Mouse (Mus musculus) midbrain, embryonic 14.5 days (tissue): Measurements from ENCODE around the gene Bicra. TPM values are rescaled to one million over a fixed set of nuclear protein-coding genes. Genes with fewer than 3 reads are reported as not detected.

Experiments
- ATAC-seq: fragments of 200-750 bp; cut with Nextera tagmentation; 2 replicates; pipeline ENCODE4 v1.8.0; 2017; ENCODE audit warnings: moderate number of reproducible peaks, moderate library complexity; ENCODE audit not compliant: low FRiP score, low TSS enrichment
- DNase-seq: peaks from one replicate; pipeline ENCODE4 v3.0.0-alpha.2; 2015
- H3K27ac ChIP-seq: fragments of 300-500 bp; sonication (generic); replicated peaks from 2 replicates; pipeline ENCODE4 v1.5.1; 2014; ENCODE audit warnings: mild to moderate bottlenecking, low read depth, low read length, moderate library complexity
- H3K27me3 ChIP-seq: fragments of 300-500 bp; sonication (generic); 2 replicates; pipeline ENCODE4 v1.6.1; 2014; ENCODE audit warnings: low read length, control low read depth, mixed read lengths; ENCODE audit not compliant: control insufficient read depth, insufficient read depth
- H3K36me3 ChIP-seq: fragments of 300-500 bp; sonication (generic); 2 replicates; pipeline ENCODE4 v1.6.1; 2014; ENCODE audit warnings: low read length, control low read depth; ENCODE audit not compliant: control insufficient read depth, insufficient read depth
- H3K4me1 ChIP-seq: fragments of 300-500 bp; sonication (generic); 2 replicates; pipeline ENCODE4 v1.6.1; 2014; ENCODE audit warnings: mild to moderate bottlenecking, antibody characterized with exemption, low read length, control low read depth; ENCODE audit not compliant: control insufficient read depth, insufficient read depth
- H3K4me2 ChIP-seq: fragments of 300-500 bp; sonication (generic); 2 replicates; pipeline ENCODE4 v1.6.1; 2014; ENCODE audit warnings: mild to moderate bottlenecking, low read length, moderate library complexity
- H3K4me3 ChIP-seq: fragments of 300-500 bp; sonication (generic); replicated peaks from 2 replicates; pipeline ENCODE4 v1.5.1; 2014; ENCODE audit warnings: low read depth, low read length
- H3K9ac ChIP-seq: fragments of 300-500 bp; sonication (generic); replicated peaks from 2 replicates; pipeline ENCODE4 v1.6.1; 2014; ENCODE audit warnings: mild to moderate bottlenecking, low read length, moderate library complexity
- H3K9me3 ChIP-seq: fragments of 300-500 bp; sonication (generic); 2 replicates; pipeline ENCODE4 v1.6.1; 2016; ENCODE audit warnings: low read length, control low read depth, mixed read lengths; ENCODE audit not compliant: control insufficient read depth
- WGBS: fragments of 180-500 bp; shearing (Covaris S2); extraction: QIAGEN DNeasy Blood & Tissue Kit; methylation state at CpG from one replicate; pipeline ENCODE4 v1.1.7; 2014; 5-methylcytosine and 5-hydroxymethylcytosine counted together
- polyA plus RNA-seq: library from polyadenylated mRNA; unstranded; fragments of >200 nt; fragmentation: Nextera tagmentation; extraction: Ambion mirVana; gene quantifications from 2 replicates; pipeline ENCODE4 v1.2.1, GENCODE M21; 2014

Bicra gene
- polyA plus RNA-seq, 1 experiment from 2014 or later, result 9.0 TPM

DNA sequence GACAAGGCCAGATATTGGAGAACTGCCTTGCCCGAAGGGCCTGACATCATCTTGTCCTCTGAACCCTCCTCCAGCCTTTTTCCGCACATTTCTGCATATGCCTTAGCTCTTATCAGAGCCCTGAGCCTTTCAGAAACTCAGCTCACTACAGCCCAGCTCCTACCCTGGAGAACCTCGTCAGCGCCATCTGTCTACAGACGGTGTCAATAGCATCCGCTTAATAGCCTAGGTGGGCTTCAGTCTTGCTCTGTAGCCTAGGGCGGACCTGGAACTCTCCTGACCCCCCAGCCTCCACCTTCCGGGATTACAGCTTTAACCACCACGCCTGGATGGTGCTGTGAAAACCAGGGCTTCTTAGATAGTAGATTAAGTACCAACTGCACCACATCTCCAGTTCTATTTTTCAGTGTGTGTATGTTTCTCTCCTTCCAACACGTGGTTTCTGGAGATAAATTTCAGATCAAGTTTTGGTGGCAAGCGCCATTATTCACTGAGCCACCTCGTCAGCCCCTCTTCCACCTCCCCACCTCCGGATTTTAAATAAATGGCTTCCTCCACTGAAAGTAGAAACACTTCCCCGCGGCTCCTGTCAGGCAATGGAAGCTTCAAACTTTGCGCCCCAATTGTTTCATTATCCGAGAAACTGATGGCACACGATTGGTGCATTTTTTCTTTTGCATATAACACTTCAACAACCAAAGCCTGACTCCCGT, 4.3 kb upstream of the Bicra start:
- H3K27me3 ChIP-seq, result no peaks in the 10 kb centered on the region
- peak overlapping the region; percentile 56; the same call in 1 of the 2 replicates for H3K27ac ChIP-seq
- peak overlapping the region; percentile 37; the same call in 1 of the 2 replicates for H3K9ac ChIP-seq
- DNase-seq (peak; percentile 81), ATAC-seq (no peak)
- H3K4me2 ChIP-seq, result peak overlapping the region; percentile 65
- peaks cover 20% of the 10 kb centered on the region for H3K4me1 ChIP-seq
- WGBS, result 7% methylated on average over 19 of the region's 19 CpGs
- no peaks in the 10 kb centered on the region for H3K9me3 ChIP-seq
- no peaks in the 10 kb centered on the region for H3K36me3 ChIP-seq
- H3K4me3 ChIP-seq, result peak overlapping the region; percentile 43

DNA sequence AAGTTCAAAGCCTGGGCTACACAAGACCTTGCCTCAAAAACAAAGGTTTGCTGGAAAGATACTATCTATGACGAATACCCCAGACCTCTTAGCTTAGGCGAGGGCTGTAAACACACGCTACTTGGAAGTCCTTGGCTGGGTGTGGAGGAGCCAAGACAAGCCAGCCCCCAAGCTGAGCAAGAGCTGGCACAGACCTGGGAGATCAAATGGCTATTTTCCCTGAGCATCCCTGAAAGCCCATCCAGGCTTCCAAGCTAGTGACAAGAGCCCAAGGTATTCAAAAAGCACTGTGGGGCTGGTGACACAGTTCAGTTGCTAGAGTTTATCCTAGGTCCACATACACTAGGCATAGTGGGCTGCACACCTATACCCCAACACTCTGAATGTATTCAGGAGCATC, 2.9 kb upstream of the Bicra start:
- Histone ChIP-seq H3K36me3 (no peaks in the 10 kb centered on the region), H3K4me3 (no peak overlapping the region), H3K4me1 (peaks cover 25% of the 10 kb centered on the region), H3K9me3 (no peaks in the 10 kb centered on the region), H3K27ac (no peak overlapping the region), H3K27me3 (no peaks in the 10 kb centered on the region), H3K9ac (no peak overlapping the region), H3K4me2 (no peak overlapping the region)
- ATAC-seq (no peak), DNase-seq (no peak)
- WGBS, result 93% methylated on average over 3 of the region's 3 CpGs

DNA sequence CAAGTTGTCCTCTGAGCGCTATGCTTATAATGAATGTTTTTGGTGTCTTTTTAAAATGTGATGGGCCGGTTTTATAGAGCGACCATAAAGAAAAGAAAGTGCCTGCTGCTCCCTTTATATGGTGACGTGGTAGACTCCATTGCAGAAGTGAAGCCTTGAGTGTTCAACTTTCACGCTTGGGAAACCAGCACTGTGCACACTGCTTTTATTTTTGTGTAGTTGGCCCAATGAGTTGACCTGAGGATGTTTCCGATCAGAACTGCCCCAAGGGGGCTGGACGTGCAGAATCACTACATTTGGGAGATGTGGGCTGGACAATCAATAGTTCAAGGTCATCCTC, 1.8 kb upstream of the Bicra start:
- H3K4me1 ChIP-seq, result peaks cover 35% of the 10 kb centered on the region

DNA sequence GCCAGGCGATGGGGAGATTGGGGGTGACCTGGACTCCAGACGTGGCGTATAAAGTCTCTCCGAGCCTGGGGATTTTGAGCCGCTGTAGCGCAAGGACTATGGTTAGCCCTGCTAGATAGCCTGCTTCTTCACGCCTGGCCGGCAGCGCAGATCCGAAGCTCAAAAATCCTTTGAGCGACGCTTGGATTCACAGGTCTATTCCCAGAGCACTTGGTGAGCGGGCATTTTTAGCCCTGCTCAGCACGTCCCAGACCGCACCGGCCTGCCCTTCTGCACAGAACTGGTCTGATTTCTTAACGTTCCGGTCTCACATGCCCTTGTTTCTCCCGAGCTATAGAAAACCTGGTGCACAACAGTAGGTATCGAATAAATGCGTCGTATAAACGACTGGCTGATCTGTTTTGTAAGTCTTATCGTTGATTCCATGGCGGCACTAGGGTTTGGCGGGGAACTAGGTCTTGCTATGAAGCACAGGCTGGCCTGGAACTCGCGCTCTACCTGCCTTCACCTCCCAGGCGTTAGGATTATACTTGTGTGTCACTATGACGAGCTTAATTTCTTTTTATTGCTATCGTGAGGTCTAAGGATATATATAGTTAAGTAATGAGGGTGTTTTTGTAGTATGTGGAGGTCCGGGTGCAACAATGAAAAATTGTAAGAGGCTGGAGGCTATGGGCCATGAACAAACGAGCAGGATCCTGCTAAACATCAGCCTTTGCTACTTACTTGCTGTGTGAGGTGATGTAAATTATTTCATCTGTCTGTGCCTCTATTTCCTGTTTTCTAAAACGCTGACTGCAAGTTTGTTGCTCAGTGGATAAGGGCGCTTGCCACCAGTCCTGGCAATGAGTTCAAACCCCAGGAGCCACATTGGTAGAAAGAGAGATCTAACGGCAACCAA, 1.2 kb upstream of the Bicra start:
- Histone ChIP-seq H3K27me3 (no peaks in the 10 kb centered on the region), H3K4me2 (peak overlapping the region; percentile 76), H3K9me3 (no peaks in the 10 kb centered on the region), H3K4me3 (peak overlapping the region; percentile 86), H3K36me3 (no peaks in the 10 kb centered on the region), H3K4me1 (peaks cover 41% of the 10 kb centered on the region), H3K9ac (peak overlapping the region; percentile 76), H3K27ac (peak overlapping the region; percentile 99)
- DNase-seq, result peak; percentile 62
- no peak; the same call in 1 of the 2 replicates for ATAC-seq
- WGBS, result 10% methylated on average over 36 of the region's 36 CpGs

More for the DNA sequence above, 1.8 kb upstream of the Bicra start:
- no peaks in the 10 kb centered on the region for H3K36me3 ChIP-seq
- 80% methylated on average over 7 of the region's 7 CpGs for WGBS
- DNase-seq (no peak), ATAC-seq (no peak)
- peak overlapping the region; percentile 76 for H3K4me2 ChIP-seq
- 0 out of 2 replicates have a peak overlapping the region, but pooled peaks have one; percentile 76 for H3K9ac ChIP-seq
- peak overlapping the region; percentile 86 for H3K4me3 ChIP-seq
- H3K27ac ChIP-seq, result no peak overlapping the region
- no peaks in the 10 kb centered on the region for H3K27me3 ChIP-seq
- H3K9me3 ChIP-seq, result no peaks in the 10 kb centered on the region

DNA sequence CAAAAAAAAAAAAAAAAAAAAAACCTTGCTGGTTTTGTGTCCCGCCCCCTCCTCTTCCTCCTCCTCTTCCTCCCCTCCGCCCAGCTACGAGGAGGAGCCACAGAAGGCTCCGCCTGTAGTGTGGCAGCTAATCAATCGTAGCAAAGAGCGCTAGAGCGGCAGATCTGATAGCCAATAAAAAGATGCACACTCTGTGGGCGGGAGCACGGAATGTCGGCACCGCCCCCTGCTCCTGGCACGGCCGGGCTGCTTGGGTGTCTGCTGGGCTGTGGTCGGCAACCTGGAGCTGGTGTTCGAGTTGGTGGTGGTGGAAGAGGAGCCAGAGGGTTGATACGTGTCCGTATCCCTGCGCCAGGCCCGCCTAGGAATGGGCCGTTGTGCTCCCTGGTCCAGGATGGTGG, 443 bp upstream of the Bicra start:
- H3K27ac ChIP-seq, result peak overlapping the region; percentile 99
- peaks cover 43% of the 10 kb centered on the region for H3K4me1 ChIP-seq
- H3K9ac ChIP-seq, result peak overlapping the region; percentile 99
- DNase-seq (peak; percentile 98), ATAC-seq (peak; percentile 85)
- peak overlapping the region; percentile 76 for H3K4me2 ChIP-seq
- no peaks in the 10 kb centered on the region for H3K27me3 ChIP-seq
- peak overlapping the region; percentile 86 for H3K4me3 ChIP-seq
- H3K9me3 ChIP-seq, result no peaks in the 10 kb centered on the region
- H3K36me3 ChIP-seq, result no peaks in the 10 kb centered on the region
- WGBS, result 0% methylated on average over 20 of the region's 20 CpGs

DNA sequence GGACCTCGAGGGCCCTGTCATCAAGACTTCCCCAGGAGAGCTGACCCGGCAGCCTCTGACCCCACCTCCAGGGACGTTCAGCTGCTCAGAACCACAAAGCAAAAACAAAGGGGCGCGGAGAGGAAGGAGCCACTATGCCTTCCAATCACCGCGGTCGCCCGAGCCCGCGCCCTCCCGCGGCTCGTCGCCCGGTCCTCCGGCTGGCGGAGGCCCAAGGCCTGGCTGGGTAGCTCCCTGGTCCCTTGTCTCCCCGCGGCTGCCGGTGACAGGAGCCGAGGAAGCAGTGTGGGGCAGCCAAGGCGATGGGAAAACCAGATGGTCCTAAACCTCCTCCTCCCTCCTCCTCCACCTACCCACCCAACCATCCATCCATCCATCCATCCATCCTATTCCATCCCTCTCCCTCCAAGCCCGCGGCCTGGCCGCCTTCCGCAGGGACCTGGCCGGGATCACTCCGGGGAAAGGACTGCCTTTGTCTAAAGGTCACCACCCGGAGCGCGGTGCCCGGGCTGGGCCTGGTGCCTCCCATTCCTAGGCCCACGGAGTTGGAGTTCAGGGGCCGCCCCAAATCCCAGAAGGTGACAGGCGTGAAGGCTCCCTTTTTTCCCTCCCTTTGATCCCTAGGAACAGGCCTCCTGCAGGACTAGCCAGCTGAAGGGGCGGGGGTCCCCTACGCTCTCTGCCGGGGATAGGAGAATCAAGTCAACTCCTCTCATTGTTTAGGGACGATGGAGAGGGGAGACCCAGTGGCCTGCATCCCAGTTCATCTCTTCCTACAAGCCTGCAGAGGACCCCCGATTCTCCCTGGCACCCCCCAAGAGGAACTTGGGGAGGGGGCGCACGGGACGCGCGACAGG, 1.0 kb downstream of the Bicra start:
- H3K9me3 ChIP-seq, result no peaks in the 10 kb centered on the region
- H3K36me3 ChIP-seq, result 0 out of 2 replicates have a peak, but pooled peaks cover 3% of the 10 kb centered on the region
- ATAC-seq (peak; percentile 22), DNase-seq (peak; percentile 78)
- peak overlapping the region; percentile 76 for H3K4me2 ChIP-seq
- H3K4me3 ChIP-seq, result peak overlapping the region; percentile 86
- H3K27ac ChIP-seq, result peak overlapping the region; percentile 99
- H3K4me1 ChIP-seq, result peaks cover 37% of the 10 kb centered on the region
- no peaks in the 10 kb centered on the region for H3K27me3 ChIP-seq
- H3K9ac ChIP-seq, result peak overlapping the region; percentile 99
- WGBS, result under 1% methylated on average over 46 of the region's 46 CpGs

DNA sequence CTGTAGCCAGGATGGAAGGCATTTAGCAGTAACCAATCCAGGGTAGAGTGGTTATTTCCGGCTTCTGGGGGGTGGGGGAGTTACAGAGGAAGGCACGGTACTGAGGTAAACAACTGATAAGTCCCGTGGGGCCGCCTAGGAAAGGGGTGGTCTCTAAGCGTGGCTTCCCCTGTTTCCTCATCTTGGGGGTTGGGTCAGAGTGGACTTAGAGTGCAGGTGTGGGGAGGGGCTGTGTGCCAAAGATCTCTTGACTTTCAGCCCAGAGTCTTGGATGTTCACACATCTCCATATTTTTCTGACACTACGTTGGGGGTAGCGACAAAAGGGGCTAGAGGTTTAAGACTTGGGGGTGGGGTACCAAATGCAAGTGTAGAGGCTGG, 1.6 kb downstream of the Bicra start:
- no peaks in the 10 kb centered on the region for H3K9me3 ChIP-seq
- H3K4me2 ChIP-seq, result peak overlapping the region; percentile 76
- ATAC-seq, result no peak; the same call in 1 of the 2 replicates
- peak overlapping the region; percentile 99 for H3K9ac ChIP-seq
- 3% methylated on average over 7 of the region's 7 CpGs for WGBS
- peak overlapping the region; percentile 86 for H3K4me3 ChIP-seq
- 0 out of 2 replicates have a peak, but pooled peaks cover 3% of the 10 kb centered on the region for H3K36me3 ChIP-seq
- peak; percentile 65 for DNase-seq
- H3K27ac ChIP-seq, result peak overlapping the region; percentile 99
- no peaks in the 10 kb centered on the region for H3K27me3 ChIP-seq
- peaks cover 37% of the 10 kb centered on the region for H3K4me1 ChIP-seq

DNA sequence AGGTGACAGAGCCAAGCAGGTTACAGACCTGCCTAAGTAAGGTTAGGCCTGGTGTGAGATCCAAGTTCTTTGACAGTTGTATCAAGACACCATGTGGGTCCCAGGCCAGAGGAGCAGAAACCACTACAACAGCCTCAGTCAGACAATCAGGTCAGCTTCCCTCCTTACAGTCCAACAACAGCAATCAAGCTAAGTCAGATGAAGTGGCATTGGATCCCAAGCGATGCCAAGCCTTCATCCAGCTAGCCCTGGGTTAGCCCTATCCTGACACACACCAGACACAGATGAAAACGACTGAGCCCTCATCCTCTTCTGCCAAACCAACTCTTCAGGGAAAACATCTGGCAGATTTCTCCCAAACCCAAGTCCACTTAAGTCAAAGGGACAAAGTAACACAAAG, 2.2 kb downstream of the Bicra start:
- Histone ChIP-seq H3K36me3 (0 out of 2 replicates have a peak, but pooled peaks cover 3% of the 10 kb centered on the region), H3K9me3 (no peaks in the 10 kb centered on the region), H3K27ac (no peak overlapping the region), H3K4me3 (peak overlapping the region; percentile 86; the same call in 1 of the 2 replicates), H3K27me3 (no peaks in the 10 kb centered on the region), H3K4me2 (peak overlapping the region; percentile 76), H3K9ac (peak overlapping the region; percentile 99; the same call in 1 of the 2 replicates), H3K4me1 (peaks cover 37% of the 10 kb centered on the region)
- WGBS, result 73% methylated on average over 2 of the region's 2 CpGs
- no peak for ATAC-seq
- no peak for DNase-seq
